Mouse (Mus musculus) ES-Bruce4 (cell line): Measurements from ENCODE around the gene Thrsp.

Source experiments
- EP300 ChIP-seq: IDR thresholded peaks from 2 replicates; pipeline ENCODE4 v1.6.1; 2011; ENCODE audit warnings: low read depth, low read length; ENCODE audit not compliant: insufficient read depth
- POLR2A ChIP-seq: IDR thresholded peaks from one replicate; pipeline ENCODE4 v1.8.1; 2011; ENCODE audit warnings: low read length; ENCODE audit not compliant: insufficient read depth

DNA sequence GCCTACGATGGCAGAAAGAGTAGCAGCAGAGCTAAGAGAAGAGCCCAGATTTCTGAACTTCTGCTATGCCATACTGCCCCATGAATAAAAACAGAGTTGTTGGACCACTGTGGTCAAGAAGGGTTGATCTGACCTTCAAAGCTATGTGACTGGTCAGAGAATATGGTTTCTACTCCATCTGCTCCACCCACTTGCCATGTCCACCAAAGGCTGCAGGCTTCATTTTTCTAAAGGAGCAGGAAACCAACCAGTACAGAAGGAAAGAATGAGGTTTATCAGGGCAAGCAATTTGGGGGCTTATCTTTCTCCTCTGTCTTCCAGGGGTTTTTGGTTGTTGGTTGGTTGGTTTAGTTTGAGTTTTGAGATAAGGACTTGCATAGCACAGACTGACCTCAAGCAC lies 3.5 kb downstream of the Thrsp start:
- no peak for TF ChIP-seq POLR2A
- TF ChIP-seq EP300: no peak
